Mouse (Mus musculus) brain, adult 2 months (tissue): ENCODE results near the gene Pex12.
A peak's percentile ranks its signal among the peaks of the same experiment; 100 is the strongest.
"Not testable (repeated sequence)": the region's sequence is repeated elsewhere in the genome, so short reads cannot be mapped to it uniquely, and the experiment has no call there.

Source experiments
- DNase-seq: peaks from one replicate; pipeline ENCODE4 v3.0.0; 2011; ENCODE audit warnings: low read depth, low spot score

Pex12 gene

DNA sequence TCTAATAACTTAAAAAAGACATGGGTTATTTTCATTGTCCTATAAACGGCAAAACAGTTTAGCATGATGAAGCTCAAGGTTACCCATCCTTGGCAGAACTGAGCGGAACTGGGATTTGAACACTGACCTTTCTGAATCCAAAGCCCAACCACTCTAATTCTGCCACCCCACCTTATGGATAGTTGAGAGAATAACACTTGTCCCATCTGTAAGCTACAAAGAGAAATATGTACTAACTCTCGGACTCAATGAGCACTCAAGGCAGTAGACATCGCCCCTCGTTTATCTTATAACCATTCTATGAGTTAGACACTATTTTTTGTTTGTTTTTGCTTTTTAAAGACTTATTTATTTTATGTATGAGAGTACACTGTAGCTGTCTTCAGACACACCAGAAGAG, 13.3 kb downstream of the Pex12 start:
- no peak for DNase-seq

DNA sequence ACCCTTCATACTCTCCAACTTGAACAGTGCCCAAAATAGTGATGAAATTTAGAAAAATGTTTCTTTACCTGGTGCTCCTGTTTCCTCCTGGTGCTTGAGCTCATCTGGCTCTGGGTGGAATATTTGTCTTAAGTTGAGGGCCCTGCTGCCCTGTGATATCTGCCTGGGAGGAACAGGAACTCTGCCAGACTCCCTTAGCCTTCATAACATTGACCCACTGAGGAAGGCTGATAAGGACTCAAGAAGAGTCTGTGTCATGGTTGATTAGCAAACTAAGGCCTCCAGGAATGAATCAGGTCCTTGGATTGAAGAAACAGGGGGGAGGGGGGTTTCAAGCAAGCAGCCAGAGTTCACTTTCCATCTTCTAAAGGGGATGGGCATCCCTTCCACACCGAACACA, 15.8 kb downstream of the Pex12 start, which contains the start of gene Slfn14:
TSS of gene Slfn14 (minus strand) at position 161 of the 400 bp plus-strand sequence.
- DNase-seq: no peak

DNA sequence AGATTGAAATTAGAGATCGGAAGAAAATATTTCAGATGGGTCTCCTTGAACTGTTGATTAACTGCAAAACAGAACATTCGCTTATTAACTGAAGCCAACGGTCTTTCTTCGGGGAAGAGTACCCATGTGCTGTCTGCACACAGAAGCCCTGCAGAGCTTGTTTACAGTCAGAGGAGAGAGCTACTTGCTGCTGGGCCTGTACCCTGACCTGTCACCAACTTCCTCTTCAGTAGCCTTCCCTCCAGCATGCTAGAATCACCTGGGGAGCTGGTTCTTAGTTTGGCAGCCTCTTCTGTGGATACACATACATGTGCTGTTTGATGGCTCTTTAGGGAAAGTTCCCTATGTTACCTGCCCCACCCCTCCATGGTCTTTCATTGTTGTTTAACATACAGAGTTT, 16.8 kb downstream of the Pex12 start:
- DNase-seq: no peak

DNA sequence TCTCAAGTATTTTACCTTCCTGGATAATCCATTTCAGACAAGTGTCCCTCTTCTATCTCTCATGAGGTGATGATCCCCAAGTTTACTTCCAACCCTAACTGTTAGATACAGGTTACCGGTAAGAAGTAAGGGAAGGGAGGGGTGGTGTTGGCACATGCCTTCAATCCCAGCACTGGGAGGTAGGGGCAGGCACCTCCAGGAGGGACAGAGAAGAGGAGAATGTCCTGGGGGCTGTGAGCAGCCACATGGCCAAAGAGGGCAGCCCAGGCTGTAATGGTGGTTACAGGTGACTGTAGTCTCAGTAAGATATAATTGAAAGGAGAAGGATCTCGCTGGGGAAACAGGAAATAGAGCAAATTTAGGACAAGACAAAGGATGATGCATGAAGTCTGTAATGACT, 20.3 kb downstream of the Pex12 start:
- DNase-seq: no peak

DNA sequence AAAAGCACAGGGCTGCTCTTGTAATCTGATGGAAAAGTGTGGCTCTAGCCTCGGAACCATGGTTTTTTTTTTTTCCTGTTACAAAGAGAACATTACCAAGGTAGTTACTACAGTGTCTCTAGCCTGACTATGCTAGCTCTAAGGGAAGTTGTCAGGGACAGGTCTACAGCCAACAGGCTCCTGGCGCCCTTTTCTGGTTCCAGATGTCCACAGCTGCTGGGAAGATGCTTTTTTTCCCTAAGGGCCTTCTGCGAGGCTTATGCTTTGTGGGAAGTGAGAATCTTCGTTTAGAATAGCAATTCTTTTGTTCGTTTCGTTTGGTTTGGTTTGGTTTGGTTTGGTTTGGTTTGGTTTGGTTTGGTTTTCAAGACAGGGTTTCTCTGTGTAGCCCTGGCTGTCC, 22.7 kb downstream of the Pex12 start:
- DNase-seq: no peak

DNA sequence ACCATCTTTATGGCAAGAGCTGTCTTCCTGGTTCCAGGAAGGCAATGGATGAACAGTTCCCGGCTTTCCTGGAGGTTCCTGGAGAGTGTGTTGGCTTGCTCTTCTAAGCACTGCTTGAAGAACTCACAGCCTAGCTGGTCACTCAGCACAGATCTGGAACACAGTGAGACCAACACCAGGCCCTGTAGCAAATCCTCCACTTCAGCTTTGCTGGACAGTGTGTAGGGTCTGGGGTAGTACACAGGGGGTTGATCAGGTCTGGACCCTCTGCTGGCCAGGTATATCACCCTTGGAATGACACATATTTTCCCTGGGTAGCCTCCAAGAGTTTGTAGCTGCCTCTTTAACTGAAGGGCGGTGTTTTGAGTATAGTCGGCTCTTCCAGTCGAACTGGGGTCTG, 23.4 kb downstream of the Pex12 start:
- no peak for DNase-seq

DNA sequence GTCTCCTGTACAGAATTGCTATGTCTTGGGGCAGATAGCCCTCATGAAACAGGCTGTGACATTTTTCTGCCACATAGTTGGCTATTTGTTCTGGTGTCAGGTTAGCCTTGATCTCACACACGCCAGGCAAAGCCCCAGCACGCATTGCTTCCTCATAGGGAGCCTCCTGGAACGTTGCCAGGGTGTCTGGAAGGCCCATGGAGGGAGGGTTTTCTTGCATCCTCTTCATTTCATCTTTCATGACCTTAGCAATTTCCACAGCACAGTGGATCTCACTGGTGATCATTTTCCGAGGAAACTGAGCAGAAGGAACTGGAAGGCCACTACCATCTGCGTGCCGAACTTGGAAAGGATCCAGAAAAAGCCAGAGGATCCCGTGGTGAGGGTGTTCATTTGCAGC, 26.1 kb downstream of the Pex12 start:
- no peak for DNase-seq

DNA sequence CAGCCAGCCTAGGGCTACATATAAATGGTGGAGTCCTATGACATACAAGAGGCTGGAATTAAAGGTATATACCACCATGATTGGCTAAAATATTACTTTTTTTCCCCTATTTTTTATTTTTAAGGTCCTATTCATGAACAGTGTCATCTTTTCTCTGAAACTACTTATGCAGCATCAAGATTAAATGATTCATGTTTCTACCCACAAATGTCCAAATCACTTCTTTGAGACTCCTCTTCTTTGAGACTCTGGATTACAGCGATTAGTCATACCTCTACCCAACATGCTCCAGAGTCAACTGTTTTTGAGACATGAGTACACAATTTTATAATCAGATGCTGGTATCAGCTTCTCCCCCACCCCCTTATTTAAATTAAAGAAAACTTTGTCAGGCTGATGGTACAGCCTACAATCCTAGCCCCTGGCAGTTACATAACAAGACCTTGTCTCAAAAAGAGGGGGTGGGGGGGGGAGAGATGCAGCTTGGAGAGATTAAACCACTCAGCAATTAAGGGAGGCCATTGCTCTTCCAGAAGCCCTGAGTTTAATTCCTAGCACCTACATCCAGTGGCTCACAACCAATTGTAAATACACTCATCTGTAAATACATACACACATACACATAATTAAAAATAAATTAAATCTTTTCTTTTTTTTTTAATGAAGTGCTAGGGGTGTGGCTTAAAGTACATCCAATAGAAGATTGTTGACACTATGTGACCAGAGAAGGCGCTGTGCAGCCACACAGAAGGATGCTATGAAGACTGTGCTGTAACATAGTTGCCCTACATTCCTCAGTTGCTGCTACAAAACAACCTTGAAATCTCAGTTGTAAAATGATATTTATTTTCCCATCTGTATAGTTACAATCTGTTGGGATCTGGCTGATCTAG, 30.2 kb downstream of the Pex12 start:
- DNase-seq: peak; percentile 61

DNA sequence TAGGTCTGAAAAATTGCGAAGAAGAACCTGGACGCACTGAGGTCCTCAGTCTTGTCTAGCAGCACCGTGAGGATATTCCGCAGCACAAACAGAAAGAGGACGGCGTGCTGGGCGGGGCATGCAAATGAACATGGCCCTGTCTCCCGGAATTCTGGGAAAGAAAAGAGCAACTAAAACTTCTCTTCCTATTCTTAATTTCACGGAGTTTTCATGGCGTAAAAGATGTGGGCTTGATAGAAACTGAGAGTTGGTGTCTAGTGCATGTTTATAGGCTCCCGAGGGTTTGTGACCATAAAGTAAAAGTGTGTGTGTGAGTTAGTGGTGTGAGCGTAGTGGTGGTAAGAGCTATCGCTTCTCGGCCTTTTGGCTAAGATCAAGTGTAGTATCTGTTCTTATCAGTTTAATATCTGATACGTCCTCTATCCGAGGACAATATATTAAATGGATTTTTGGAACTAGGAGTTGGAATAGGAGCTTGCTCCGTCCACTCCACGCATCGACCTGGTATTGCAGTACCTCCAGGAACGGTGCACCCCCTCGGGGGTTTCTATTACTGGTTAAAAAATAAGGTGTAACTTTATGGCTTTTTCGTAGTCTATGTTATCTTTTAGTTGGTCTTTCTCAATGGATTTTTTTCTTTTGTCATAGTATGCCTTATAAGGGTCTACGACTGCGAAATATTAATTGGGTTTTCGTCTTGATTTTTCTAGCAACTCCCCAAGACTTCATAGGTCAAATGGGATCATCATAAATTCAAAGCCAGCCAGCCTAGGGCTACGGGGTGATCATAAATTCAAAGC, 31.0 kb downstream of the Pex12 start:
- peak; percentile 93 for DNase-seq

DNA sequence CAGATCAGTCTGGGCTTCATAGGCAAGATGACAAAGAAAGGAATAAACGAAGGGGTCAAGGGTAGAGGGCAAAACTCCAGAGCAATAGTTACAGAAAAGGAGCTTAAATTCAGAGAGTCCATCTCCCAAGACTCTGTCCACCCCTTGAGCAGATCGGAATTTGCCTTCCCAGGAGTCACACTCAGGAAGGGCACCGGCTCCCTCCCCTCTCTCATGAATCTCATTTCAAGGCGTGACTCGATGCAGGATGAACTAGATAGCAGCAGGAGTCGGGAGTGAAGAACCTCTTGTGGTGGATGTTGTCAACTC, 31.6 kb downstream of the Pex12 start:
- DNase-seq: no peak

DNA sequence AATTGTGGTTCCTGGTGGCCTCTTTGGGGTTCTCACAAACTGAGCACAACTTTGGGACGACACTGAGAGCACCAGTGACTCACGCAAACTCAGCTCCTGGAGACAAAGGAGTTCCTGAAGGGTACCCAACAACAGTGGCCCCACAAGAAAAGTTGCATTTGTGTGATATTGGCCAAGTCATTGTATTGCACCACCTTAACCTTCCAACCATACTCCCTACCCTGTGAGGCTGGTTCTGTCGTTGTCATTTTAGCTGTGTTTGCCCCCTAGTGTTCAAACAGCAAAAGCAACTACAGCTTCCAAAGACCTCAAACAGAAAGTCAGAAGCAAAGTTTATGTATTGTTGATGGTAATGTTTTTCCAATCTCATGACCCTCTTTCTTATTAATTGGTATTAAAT, 39.2 kb downstream of the Pex12 start:
- DNase-seq: no peak

DNA sequence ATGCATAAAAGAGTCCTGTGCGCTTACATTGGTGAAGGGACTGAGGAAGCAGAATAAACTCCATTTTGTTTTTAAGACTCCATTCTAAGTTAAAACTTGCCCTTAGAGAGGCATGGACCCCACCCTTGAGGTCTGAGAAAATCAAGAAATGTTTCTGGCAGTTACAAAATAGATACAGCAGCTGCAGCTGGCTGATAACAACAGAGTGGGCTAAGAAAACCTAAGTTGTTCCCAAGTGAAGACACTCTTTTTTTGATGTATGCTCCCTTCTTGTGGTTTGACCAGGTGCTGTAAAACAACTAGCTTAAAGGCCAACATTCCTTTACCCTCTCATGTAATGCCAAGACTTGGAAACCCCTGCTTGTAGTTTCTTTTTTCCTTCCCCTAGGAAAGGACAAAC, 39.7 kb downstream of the Pex12 start:
- no peak for DNase-seq

DNA sequence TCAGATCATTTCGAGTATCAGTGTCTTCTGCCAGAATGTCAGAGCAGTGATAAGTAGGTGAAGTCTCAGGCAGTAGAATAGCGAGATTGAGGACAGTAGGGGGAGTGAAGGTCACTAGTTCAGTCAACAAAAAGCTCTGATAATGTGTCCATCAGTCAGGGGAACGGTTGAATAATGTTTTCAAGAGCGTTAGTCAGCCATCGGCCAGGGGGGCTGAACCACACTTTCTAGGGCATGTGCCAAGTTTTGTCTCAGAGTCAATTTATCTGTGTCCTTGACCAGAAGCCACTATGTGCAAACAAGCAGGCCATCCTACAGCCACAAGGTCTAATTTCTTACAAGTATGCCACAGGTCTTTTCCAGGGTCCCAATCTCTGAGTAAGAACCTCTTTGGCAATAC, 45.2 kb downstream of the Pex12 start:
- not testable (repeated sequence) for DNase-seq
